Mouse (Mus musculus) neural tube, embryonic 11.5 days (tissue): ENCODE data around the gene 4930583I09Rik. TPM values are rescaled to one million over a fixed set of nuclear protein-coding genes. Genes with fewer than 3 reads are reported as not detected.
A peak's percentile ranks its signal among the peaks of the same experiment; 100 is the strongest.

Experiments
- ATAC-seq: fragments of 200-750 bp; cut with Nextera tagmentation; 2 replicates; pipeline ENCODE4 v1.8.0; 2017; ENCODE audit warnings: moderate number of reproducible peaks, mild to moderate bottlenecking, moderate TSS enrichment, moderate library complexity; ENCODE audit not compliant: insufficient read depth, low FRiP score, low TSS enrichment
- DNase-seq: peaks from one replicate; pipeline ENCODE4 v3.0.0-alpha.2; 2015; ENCODE audit warnings: low spot score
- H3K27ac ChIP-seq: fragments of 300-500 bp; sonication (generic); 2 replicates; pipeline ENCODE4 v1.5.1; 2014; ENCODE audit warnings: low read depth, mild to moderate bottlenecking, low read length
- H3K27me3 ChIP-seq: fragments of 300-500 bp; sonication (generic); 2 replicates; pipeline ENCODE4 v1.6.1; 2014; ENCODE audit warnings: mild to moderate bottlenecking, low read length, mixed read lengths; ENCODE audit not compliant: control insufficient read depth, insufficient read depth
- H3K36me3 ChIP-seq: fragments of 300-500 bp; sonication (generic); 2 replicates; pipeline ENCODE4 v1.6.1; 2014; ENCODE audit warnings: mild to moderate bottlenecking, low read length, moderate library complexity, mixed read lengths; ENCODE audit not compliant: control insufficient read depth, insufficient read depth
- H3K4me1 ChIP-seq: fragments of 300-500 bp; sonication (generic); 2 replicates; pipeline ENCODE4 v1.6.1; 2014; ENCODE audit warnings: low read length, mixed read lengths; ENCODE audit not compliant: control insufficient read depth, insufficient read depth
- H3K4me2 ChIP-seq: fragments of 300-500 bp; sonication (generic); 2 replicates; pipeline ENCODE4 v1.6.1; 2014; ENCODE audit warnings: low read depth, mild to moderate bottlenecking, moderate library complexity
- H3K4me3 ChIP-seq: fragments of 300-500 bp; sonication (generic); 2 replicates; pipeline ENCODE4 v1.5.1; 2014; ENCODE audit warnings: low read depth, low read length
- H3K9ac ChIP-seq: fragments of 300-500 bp; sonication (generic); 2 replicates; pipeline ENCODE4 v1.6.1; 2014; ENCODE audit warnings: mild to moderate bottlenecking, low read length
- H3K9me3 ChIP-seq: fragments of 300-500 bp; sonication (generic); 2 replicates; pipeline ENCODE4 v1.6.1; 2016; ENCODE audit warnings: low read length; ENCODE audit not compliant: control insufficient read depth
- WGBS: fragments of 180-500 bp; shearing (Covaris S2); extraction: QIAGEN DNeasy Blood & Tissue Kit; methylation state at CpG from one replicate; pipeline ENCODE4 v1.1.7; 2014; 5-methylcytosine and 5-hydroxymethylcytosine counted together
- polyA plus RNA-seq: library from polyadenylated mRNA; unstranded; fragments of >200 nt; fragmentation: Nextera tagmentation; extraction: Ambion mirVana; gene quantifications from 2 replicates; pipeline ENCODE4 v1.2.1, GENCODE M21; 2014

4930583I09Rik gene
- not detected in 2 replicates for polyA plus RNA-seq

GRCm38 (mm10) chr17:64835928-64836327, at the start of gene 4930583I09Rik:
TSS of gene 4930583I09Rik (minus strand) at chr17:64836071.
- 79% methylated on average over 6 of the region's 6 CpGs for WGBS
- H3K9ac ChIP-seq: no peak within 1 kb of the TSS
- ATAC-seq (no peak), DNase-seq (no peak)
- no peaks in the 10 kb centered on the region for H3K27me3 ChIP-seq
- H3K4me1 ChIP-seq: no peaks in the 10 kb centered on the region
- H3K4me2 ChIP-seq: no peak within 1 kb of the TSS
- no peak within 1 kb of the TSS for H3K4me3 ChIP-seq
- no peak within 1 kb of the TSS for H3K27ac ChIP-seq
- no peaks in the 10 kb centered on the region for H3K9me3 ChIP-seq
- H3K36me3 ChIP-seq: no peaks in the 10 kb centered on the region

- Histone ChIP-seq H3K4me1 (no peaks in the 10 kb centered on the region), H3K27me3 (no peaks in the 10 kb centered on the region), H3K27ac (no peak overlapping the region), H3K4me2 (no peak overlapping the region), H3K9me3 (no peaks in the 10 kb centered on the region), H3K36me3 (no peaks in the 10 kb centered on the region), H3K4me3 (no peak overlapping the region), H3K9ac (no peak overlapping the region)
- no peak for ATAC-seq
- DNase-seq: no peak
- 86% methylated on average over 12 of the region's 12 CpGs for WGBS
Observed at GRCm38 (mm10) chr17:64876111-64876510, 40.2 kb upstream of the 4930583I09Rik start.

GRCm38 (mm10) chr17:64873651-64874072, 37.8 kb upstream of the 4930583I09Rik start:
- H3K27me3 ChIP-seq: no peaks in the 10 kb centered on the region
- no peak overlapping the region for H3K4me3 ChIP-seq
- no peak overlapping the region for H3K9ac ChIP-seq
- peak; percentile 38; the same call in 1 of the 2 replicates for ATAC-seq
- no peaks in the 10 kb centered on the region for H3K36me3 ChIP-seq
- no peaks in the 10 kb centered on the region for H3K4me1 ChIP-seq
- H3K4me2 ChIP-seq: no peak overlapping the region
- no peak overlapping the region for H3K27ac ChIP-seq
- peak; percentile 27 for DNase-seq
- 32% methylated on average over 4 of the region's 4 CpGs for WGBS
- H3K9me3 ChIP-seq: no peaks in the 10 kb centered on the region

GRCm38 (mm10) chr17:64863817-64864216, 27.9 kb upstream of the 4930583I09Rik start:
- DNase-seq (no peak), ATAC-seq (no peak)
- no peaks in the 10 kb centered on the region for H3K36me3 ChIP-seq
- no peak overlapping the region for H3K27ac ChIP-seq
- no peaks in the 10 kb centered on the region for H3K4me1 ChIP-seq
- H3K4me3 ChIP-seq: no peak overlapping the region
- H3K9me3 ChIP-seq: no peaks in the 10 kb centered on the region
- 73% methylated on average over 4 of the region's 4 CpGs for WGBS
- no peaks in the 10 kb centered on the region for H3K27me3 ChIP-seq
- no peak overlapping the region for H3K9ac ChIP-seq
- no peak overlapping the region for H3K4me2 ChIP-seq

GRCm38 (mm10) chr17:64860963-64861362, 25.1 kb upstream of the 4930583I09Rik start:
- DNase-seq (no peak), ATAC-seq (no peak)
- no peaks in the 10 kb centered on the region for H3K9me3 ChIP-seq
- no peak overlapping the region for H3K4me3 ChIP-seq
- no peaks in the 10 kb centered on the region for H3K4me1 ChIP-seq
- no peak overlapping the region for H3K27ac ChIP-seq
- H3K9ac ChIP-seq: no peak overlapping the region
- H3K4me2 ChIP-seq: no peak overlapping the region
- 90% methylated on average over 3 of the region's 3 CpGs for WGBS
- no peaks in the 10 kb centered on the region for H3K36me3 ChIP-seq
- no peaks in the 10 kb centered on the region for H3K27me3 ChIP-seq

- Histone ChIP-seq H3K4me1 (no peaks in the 10 kb centered on the region), H3K9me3 (no peaks in the 10 kb centered on the region), H3K4me3 (no peak overlapping the region), H3K27me3 (no peaks in the 10 kb centered on the region), H3K4me2 (no peak overlapping the region), H3K27ac (no peak overlapping the region), H3K9ac (no peak overlapping the region), H3K36me3 (no peaks in the 10 kb centered on the region)
- WGBS: 92% methylated on average over 6 of the region's 6 CpGs
- ATAC-seq: no peak
- DNase-seq: no peak
Observed at GRCm38 (mm10) chr17:64858848-64859247, 23.0 kb upstream of the 4930583I09Rik start.

GRCm38 (mm10) chr17:64848031-64848430, 12.2 kb upstream of the 4930583I09Rik start:
- DNase-seq (no peak), ATAC-seq (no peak)
- no peak overlapping the region for H3K4me2 ChIP-seq
- no peaks in the 10 kb centered on the region for H3K27me3 ChIP-seq
- no peaks in the 10 kb centered on the region for H3K4me1 ChIP-seq
- H3K36me3 ChIP-seq: no peaks in the 10 kb centered on the region
- 90% methylated on average over 4 of the region's 4 CpGs for WGBS
- no peak overlapping the region for H3K4me3 ChIP-seq
- H3K9ac ChIP-seq: no peak overlapping the region
- no peak overlapping the region for H3K27ac ChIP-seq
- no peaks in the 10 kb centered on the region for H3K9me3 ChIP-seq

GRCm38 (mm10) chr17:64846654-64847053, 10.8 kb upstream of the 4930583I09Rik start:
- no peaks in the 10 kb centered on the region for H3K9me3 ChIP-seq
- 82% methylated on average over 1 of the region's 1 CpGs for WGBS
- H3K27me3 ChIP-seq: no peaks in the 10 kb centered on the region
- H3K9ac ChIP-seq: no peak overlapping the region
- DNase-seq (no peak), ATAC-seq (no peak)
- H3K4me2 ChIP-seq: no peak overlapping the region
- no peaks in the 10 kb centered on the region for H3K36me3 ChIP-seq
- no peak overlapping the region for H3K4me3 ChIP-seq
- H3K27ac ChIP-seq: no peak overlapping the region
- no peaks in the 10 kb centered on the region for H3K4me1 ChIP-seq

GRCm38 (mm10) chr17:64836892-64837291, 1.0 kb upstream of the 4930583I09Rik start:
- Histone ChIP-seq H3K9ac (no peak overlapping the region), H3K4me2 (no peak overlapping the region), H3K27ac (no peak overlapping the region), H3K36me3 (no peaks in the 10 kb centered on the region), H3K9me3 (no peaks in the 10 kb centered on the region), H3K27me3 (no peaks in the 10 kb centered on the region), H3K4me3 (no peak overlapping the region), H3K4me1 (no peaks in the 10 kb centered on the region)
- WGBS: 39% methylated on average over 7 of the region's 7 CpGs
- no peak for DNase-seq
- ATAC-seq: no peak
